Mouse (Mus musculus): ENCODE data around the gene Gpatch2.

The Gpatch2 gene

GRCm38 (mm10) chr1:187244734-187245133, 29.4 kb downstream of the Gpatch2 start:
- DNase-seq (ENCODE audit: low read depth, low spot score): no peak

- DNase-seq (ENCODE audit: low read depth, low spot score): no peak
Observed at GRCm38 (mm10) chr1:187250741-187251262, 35.5 kb downstream of the Gpatch2 start.

GRCm38 (mm10) chr1:187258756-187259155, 43.4 kb downstream of the Gpatch2 start:
- DNase-seq (ENCODE audit: low read depth, low spot score): no peak

GRCm38 (mm10) chr1:187267601-187268000, 52.3 kb downstream of the Gpatch2 start:
- DNase-seq (ENCODE audit: low read depth, low spot score): no peak

- no peak for DNase-seq (ENCODE audit: low read depth, low spot score)
Observed at GRCm38 (mm10) chr1:187270318-187271247, 55.3 kb downstream of the Gpatch2 start.

- DNase-seq (ENCODE audit: low read depth, low spot score): no peak
Observed at GRCm38 (mm10) chr1:187277324-187277723, 62.0 kb downstream of the Gpatch2 start.

GRCm38 (mm10) chr1:187278472-187278871, 63.2 kb downstream of the Gpatch2 start:
- DNase-seq (ENCODE audit: low read depth, low spot score): no peak

GRCm38 (mm10) chr1:187279776-187280175, 64.5 kb downstream of the Gpatch2 start:
- no peak for DNase-seq (ENCODE audit: low read depth, low spot score)

- DNase-seq (ENCODE audit: low read depth, low spot score): no peak
Observed at GRCm38 (mm10) chr1:187282321-187282720, 67.0 kb downstream of the Gpatch2 start.

GRCm38 (mm10) chr1:187282804-187283203, 67.5 kb downstream of the Gpatch2 start:
- no peak for DNase-seq (ENCODE audit: low read depth, low spot score)

GRCm38 (mm10) chr1:187285735-187286134, 70.4 kb downstream of the Gpatch2 start:
- DNase-seq (ENCODE audit: low read depth, low spot score): no peak

GRCm38 (mm10) chr1:187286411-187286810, 71.1 kb downstream of the Gpatch2 start:
- no peak for DNase-seq (ENCODE audit: low read depth, low spot score)

- no peak for DNase-seq (ENCODE audit: low read depth, low spot score)
Observed at GRCm38 (mm10) chr1:187286924-187287323, 71.6 kb downstream of the Gpatch2 start.

- no peak for DNase-seq (ENCODE audit: low read depth, low spot score)
Observed at GRCm38 (mm10) chr1:187290186-187290585, 74.9 kb downstream of the Gpatch2 start.

- no peak for DNase-seq (ENCODE audit: low read depth, low spot score)
Observed at GRCm38 (mm10) chr1:187291480-187292394, 76.4 kb downstream of the Gpatch2 start.

GRCm38 (mm10) chr1:187292395-187292749, 77.1 kb downstream of the Gpatch2 start:
- DNase-seq (ENCODE audit: low read depth, low spot score): no peak

- no peak for DNase-seq (ENCODE audit: low read depth, low spot score)
Observed at GRCm38 (mm10) chr1:187293233-187293632, 77.9 kb downstream of the Gpatch2 start.

- no peak for DNase-seq (ENCODE audit: low read depth, low spot score)
Observed at GRCm38 (mm10) chr1:187294522-187294921, 79.2 kb downstream of the Gpatch2 start.

- no peak for DNase-seq (ENCODE audit: low read depth, low spot score)
Observed at GRCm38 (mm10) chr1:187295038-187295559, 79.8 kb downstream of the Gpatch2 start.

GRCm38 (mm10) chr1:187295711-187296110, 80.4 kb downstream of the Gpatch2 start:
- DNase-seq (ENCODE audit: low read depth, low spot score): no peak

GRCm38 (mm10) chr1:187299236-187299635, 83.9 kb downstream of the Gpatch2 start:
- DNase-seq (ENCODE audit: low read depth, low spot score): no peak

- DNase-seq (ENCODE audit: low read depth, low spot score): no peak
Observed at GRCm38 (mm10) chr1:187300626-187301025, 85.3 kb downstream of the Gpatch2 start.

All from CD4-positive helper T cell, adult 2 months (primary cell).